Mouse (Mus musculus) stomach, postnatal 0 days (tissue): Measurements from ENCODE around the gene Ntn1.

Experiments used
- CTCF ChIP-seq: IDR thresholded peaks from 2 replicates; pipeline ENCODE4 v1.5.1; 2016; ENCODE audit warnings: antibody characterized with exemption, low read depth, mild to moderate bottlenecking, moderate library complexity
- EP300 ChIP-seq: optimal IDR thresholded peaks from 2 replicates; pipeline ENCODE3; 2016; ENCODE audit warnings: antibody characterized with exemption

DNA sequence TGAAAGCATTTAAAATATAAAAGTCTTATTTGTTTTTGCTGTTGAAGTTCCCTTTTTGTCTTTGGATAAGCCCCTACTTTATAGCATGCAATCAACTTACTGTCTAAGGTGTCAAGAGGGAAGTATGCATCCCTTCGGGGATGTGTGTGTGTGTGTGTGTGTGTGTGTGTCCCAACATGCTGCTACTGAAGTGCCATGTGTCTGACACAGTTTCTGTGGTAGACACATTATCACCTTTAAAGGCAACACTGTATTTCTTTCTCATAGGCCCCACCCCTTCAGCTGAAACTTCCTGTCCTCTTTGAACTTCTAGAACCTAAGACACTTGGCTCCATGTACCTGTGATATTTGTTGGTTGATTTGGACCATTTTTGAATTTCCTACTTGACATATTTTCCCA, 199.6 kb downstream of the Ntn1 start:
- TF ChIP-seq CTCF (no peak), EP300 (no peak)
